Mouse (Mus musculus): Measurements from ENCODE around the gene Srebf1. TPM values are rescaled to one million over a fixed set of nuclear protein-coding genes. Genes with fewer than 3 reads are reported as not detected.

Gene Srebf1
- polyA plus RNA-seq, 1 experiment, result 37.3 TPM

DNA sequence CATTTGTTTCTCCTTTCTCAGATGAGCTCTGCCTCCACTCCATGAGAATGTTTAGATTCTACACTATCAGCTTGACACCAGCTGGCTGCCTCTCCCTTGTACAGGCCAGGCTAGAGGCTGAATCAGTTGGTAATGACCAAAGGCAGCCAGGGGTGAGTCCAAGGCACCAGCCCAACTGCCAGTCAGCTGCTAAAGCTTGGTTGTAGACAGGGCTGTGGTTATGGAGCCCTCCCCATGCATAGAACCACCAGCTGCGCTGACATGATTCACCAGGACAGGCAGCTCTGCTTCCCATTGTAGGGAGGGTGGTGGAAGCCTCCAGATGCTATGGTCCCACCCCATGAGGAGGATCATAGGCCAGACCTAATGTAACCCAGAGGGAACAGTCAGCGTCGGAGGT, 68.4 kb downstream of the Srebf1 start:
- no peak overlapping the region for H3K4me3 ChIP-seq (replicated peaks; ENCODE audit: control insufficient read depth, low read depth, low read length)
- H3K4me1 ChIP-seq (ENCODE audit: control insufficient read depth, insufficient read depth, low read length), result no peaks in the 10 kb centered on the region
- TF ChIP-seq CTCF (IDR thresholded peaks at IDR 0.05; ENCODE audit: control insufficient read depth, insufficient read depth, low read length) (no peak), POLR2A (IDR thresholded peaks at IDR 0.05; ENCODE audit: borderline replicate concordance, control insufficient read depth, low read depth, low read length) (no peak)
- no peak overlapping the region for H3K27ac ChIP-seq (ENCODE audit: control insufficient read depth, insufficient read depth, low read depth, low read length, poor library complexity)
- WGBS, result 86% methylated on average over 3 of the region's 3 CpGs

DNA sequence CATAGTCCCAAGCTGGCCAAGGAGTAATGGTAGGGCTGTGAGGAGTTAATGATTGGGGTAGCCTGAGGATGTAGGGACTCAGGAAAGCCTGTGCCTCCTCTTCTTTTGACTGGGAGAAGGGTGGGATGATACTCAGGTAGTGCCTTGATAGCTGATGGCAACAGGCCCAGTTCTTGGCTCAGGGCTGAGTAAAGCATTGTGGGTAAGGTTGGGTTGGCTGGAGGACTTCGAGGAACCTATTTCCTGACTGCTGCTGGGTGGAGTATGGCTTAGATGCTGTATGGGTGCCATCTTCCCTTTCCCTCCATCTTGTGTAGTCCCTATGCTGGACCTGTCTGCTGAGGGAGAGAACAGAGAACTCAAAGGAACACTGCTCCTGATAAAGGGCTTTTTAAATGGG, 70.0 kb downstream of the Srebf1 start:
- TF ChIP-seq CTCF (IDR thresholded peaks at IDR 0.05; ENCODE audit: control insufficient read depth, insufficient read depth, low read length), result no peak
- no peak for TF ChIP-seq POLR2A (IDR thresholded peaks at IDR 0.05; ENCODE audit: borderline replicate concordance, control insufficient read depth, low read depth, low read length)
- Histone ChIP-seq H3K4me3 (replicated peaks; ENCODE audit: control insufficient read depth, low read depth, low read length) (no peak overlapping the region), H3K4me1 (ENCODE audit: control insufficient read depth, insufficient read depth, low read length) (no peaks in the 10 kb centered on the region), H3K27ac (ENCODE audit: control insufficient read depth, insufficient read depth, low read depth, low read length, poor library complexity) (no peak overlapping the region)
- WGBS, result 18% methylated on average over 1 of the region's 1 CpGs

GRCm38 (mm10) chr11:60150677-60151076, 71.7 kb downstream of the Srebf1 start:
- TF ChIP-seq POLR2A (IDR thresholded peaks at IDR 0.05; ENCODE audit: borderline replicate concordance, control insufficient read depth, low read depth, low read length) (no peak), CTCF (IDR thresholded peaks at IDR 0.05; ENCODE audit: control insufficient read depth, insufficient read depth, low read length) (no peak)
- 81% methylated on average over 3 of the region's 3 CpGs for WGBS
- Histone ChIP-seq H3K4me1 (ENCODE audit: control insufficient read depth, insufficient read depth, low read length) (no peaks in the 10 kb centered on the region), H3K27ac (ENCODE audit: control insufficient read depth, insufficient read depth, low read depth, low read length, poor library complexity) (no peak overlapping the region), H3K4me3 (replicated peaks; ENCODE audit: control insufficient read depth, low read depth, low read length) (no peak overlapping the region)

Other genes with a start within 250 kb of the Srebf1 start
- 3.7 TPM in 1 of 2 replicates, not detected in the other for gene Pemt, start 176.1 kb downstream of the Srebf1 start, polyA plus RNA-seq (2011; ENCODE audit: insufficient read depth, insufficient read length, low replicate concordance, missing spikeins)
- 21.7 and 26.8 TPM in 2 replicates for gene Rai1, start 117.6 kb downstream of the Srebf1 start, polyA plus RNA-seq (2011; ENCODE audit: insufficient read depth, insufficient read length, low replicate concordance, missing spikeins)
- 5.5 and 14.1 TPM in 2 replicates for gene Tom1l2, start 130.3 kb upstream of the Srebf1 start, polyA plus RNA-seq (2011; ENCODE audit: insufficient read depth, insufficient read length, low replicate concordance, missing spikeins)
- gene Drc3, start 130.7 kb upstream of the Srebf1 start, polyA plus RNA-seq (2011; ENCODE audit: insufficient read depth, insufficient read length, low replicate concordance, missing spikeins), result not detected in 2 replicates
- 4.8 and 7.2 TPM in 2 replicates for gene Gid4, start 194.6 kb upstream of the Srebf1 start, polyA plus RNA-seq (2011; ENCODE audit: insufficient read depth, insufficient read length, low replicate concordance, missing spikeins)
- 16.2 and 23.5 TPM in 2 replicates for gene Atpaf2, start 195.9 kb upstream of the Srebf1 start, polyA plus RNA-seq (2011; ENCODE audit: insufficient read depth, insufficient read length, low replicate concordance, missing spikeins)
- 19.9 and 28.0 TPM in 2 replicates for gene Drg2, start 232.0 kb upstream of the Srebf1 start, polyA plus RNA-seq (2011; ENCODE audit: insufficient read depth, insufficient read length, low replicate concordance, missing spikeins)
- gene Myo15, start 246.8 kb upstream of the Srebf1 start, polyA plus RNA-seq (2011; ENCODE audit: insufficient read depth, insufficient read length, low replicate concordance, missing spikeins), result 1.1 and 1.4 TPM in 2 replicates

All from bone marrow, adult 2 months (tissue).